Mouse (Mus musculus) myocyte (in vitro differentiated cells): ENCODE data around the gene Bcl2l1. TPM values are rescaled to one million over a fixed set of nuclear protein-coding genes. Genes with fewer than 3 reads are reported as not detected.

ENCODE experiments used
- H3K27me3 ChIP-seq: one replicate; pipeline ENCODE4 v1.6.1; 2011; ENCODE audit not compliant: control insufficient read depth, insufficient read depth, insufficient read length
- H3K36me3 ChIP-seq: one replicate; pipeline ENCODE4 v1.6.1; 2011; ENCODE audit not compliant: control insufficient read depth, insufficient read depth
- H3K4me2 ChIP-seq: one replicate; pipeline ENCODE4 v1.6.1; 2011; ENCODE audit warnings: low read depth, control low read depth
- H3K4me3 ChIP-seq: one replicate; pipeline ENCODE4 v1.5.1; 2011; ENCODE audit warnings: mild to moderate bottlenecking, control low read depth, moderate library complexity
- H3K79me2 ChIP-seq: one replicate; pipeline ENCODE4 v1.6.1; 2011; ENCODE audit not compliant: control insufficient read depth, insufficient read depth
- H3ac ChIP-seq: one replicate; pipeline ENCODE4 v1.6.1; 2011; ENCODE audit not compliant: control insufficient read depth, insufficient read length
- CEBPB ChIP-seq: IDR thresholded peaks from 2 replicates; pipeline ENCODE4 v1.6.1; 2011; ENCODE audit warnings: mild to moderate bottlenecking, moderate library complexity; ENCODE audit not compliant: poor library complexity, insufficient read depth, severe bottlenecking
- E2F4 ChIP-seq: IDR thresholded peaks from one replicate; pipeline ENCODE4 v1.6.1; 2011; ENCODE audit warnings: mild to moderate bottlenecking, control low read depth, moderate library complexity; ENCODE audit not compliant: insufficient read depth
- MAX ChIP-seq: IDR thresholded peaks from one replicate; pipeline ENCODE4 v1.6.1; 2011; ENCODE audit warnings: low read depth, mild to moderate bottlenecking, control low read depth
- MYOD1 ChIP-seq, 3 experiments: IDR thresholded peaks; one replicate each; pipeline ENCODE4 v1.6.1; 2011; ENCODE audit warnings: control low read depth in 2 of 3, low read depth in 2 of 3, mild to moderate bottlenecking in 2 of 3, moderate library complexity in 1 of 3; ENCODE audit not compliant: insufficient read length in 2 of 3, control insufficient read depth in 1 of 3
- MYOG ChIP-seq, 3 experiments: IDR thresholded peaks; one replicate each; pipeline ENCODE4 v1.6.1; 2011; ENCODE audit warnings: control low read depth in 2 of 3, low read depth in 2 of 3, mild to moderate bottlenecking in 2 of 3; ENCODE audit not compliant: insufficient read length in 2 of 3, control insufficient read depth in 1 of 3, insufficient read depth in 1 of 3
- POLR2A ChIP-seq: IDR thresholded peaks from one replicate; pipeline ENCODE4 v1.6.1; 2011; ENCODE audit warnings: low read depth, mild to moderate bottlenecking, control low read depth, moderate library complexity; ENCODE audit not compliant: insufficient read length
- POLR2AphosphoS2 ChIP-seq: IDR thresholded peaks from one replicate; pipeline ENCODE4 v1.6.1; 2011; ENCODE audit warnings: low read depth, control low read depth; ENCODE audit not compliant: insufficient read length
- REST ChIP-seq: IDR thresholded peaks from one replicate; pipeline ENCODE4 v1.6.1; 2011; ENCODE audit warnings: mild to moderate bottlenecking, control low read depth, moderate library complexity; ENCODE audit not compliant: insufficient read depth, insufficient read length
- SRF ChIP-seq: IDR thresholded peaks from one replicate; pipeline ENCODE4 v1.6.1; 2011; ENCODE audit warnings: low read depth; ENCODE audit not compliant: control insufficient read depth, insufficient read length
- TCF12 ChIP-seq: IDR thresholded peaks from one replicate; pipeline ENCODE4 v1.6.1; 2011; ENCODE audit warnings: mild to moderate bottlenecking, control low read depth; ENCODE audit not compliant: poor library complexity, insufficient read depth, severe bottlenecking
- TCF3 ChIP-seq: IDR thresholded peaks from one replicate; pipeline ENCODE4 v1.6.1; 2011; ENCODE audit warnings: low read depth, control low read depth; ENCODE audit not compliant: insufficient read length
- USF1 ChIP-seq: IDR thresholded peaks from one replicate; pipeline ENCODE4 v1.6.1; 2011; ENCODE audit warnings: low read depth, mild to moderate bottlenecking, control low read depth, moderate library complexity
- polyA plus RNA-seq: library from polyadenylated mRNA; unstranded; fragments of >200 nt; fragmentation: generic; extraction: Trizol; gene quantifications from one replicate; pipeline ENCODE4 v1.2.1, GENCODE M21; 2012; ENCODE audit warnings: missing spikeins

The Bcl2l1 gene
- polyA plus RNA-seq, 1 experiment: 57.0 TPM

- Histone ChIP-seq H3K4me2 (peak overlapping the region; percentile 54), H3K27me3 (no peaks in the 10 kb centered on the region), H3K79me2 (peaks cover 82% of the 10 kb centered on the region), H3K4me3 (no peak overlapping the region), H3K36me3 (peaks cover 4% of the 10 kb centered on the region), H3ac (no peak overlapping the region)
- no peak for TF ChIP-seq POLR2A
- no peak for TF ChIP-seq SRF
- TF ChIP-seq MAX: no peak
- no peak for TF ChIP-seq CEBPB
- TF ChIP-seq USF1: no peak
- TF ChIP-seq POLR2AphosphoS2: no peak
- peak; percentile 49 for TF ChIP-seq TCF12
- TF ChIP-seq TCF3: peak; percentile 79
- TF ChIP-seq REST: no peak
- no peak for TF ChIP-seq E2F4
- peak; percentile 6 to 98 (median 83) for TF ChIP-seq MYOD1 (IDR thresholded peaks at IDR 0.05; ENCODE audit: control insufficient read depth in 1 of 3, insufficient read length in 2 of 3, low read depth in 2 of 3)
- peak; percentile 74 to 99 (median 86) for TF ChIP-seq MYOG (IDR thresholded peaks at IDR 0.05; ENCODE audit: control insufficient read depth in 1 of 3, insufficient read depth in 1 of 3, insufficient read length in 2 of 3, low read depth in 2 of 3)
Measured at GRCm38 (mm10) chr2:152804408-152805110, 27.0 kb downstream of the Bcl2l1 start.

- Histone ChIP-seq H3K36me3 (peaks cover 4% of the 10 kb centered on the region), H3ac (no peak overlapping the region), H3K79me2 (peaks cover 82% of the 10 kb centered on the region), H3K4me3 (no peak overlapping the region), H3K4me2 (no peak overlapping the region), H3K27me3 (no peaks in the 10 kb centered on the region)
- TF ChIP-seq SRF (no peak), TCF12 (no peak), MYOG (IDR thresholded peaks at IDR 0.05; ENCODE audit: control insufficient read depth in 1 of 3, insufficient read depth in 1 of 3, insufficient read length in 2 of 3, low read depth in 2 of 3) (no peak), CEBPB (no peak), POLR2A (no peak), MYOD1 (IDR thresholded peaks at IDR 0.05; ENCODE audit: control insufficient read depth in 1 of 3, insufficient read length in 2 of 3, low read depth in 2 of 3) (no peak), MAX (no peak), E2F4 (no peak), POLR2AphosphoS2 (no peak), REST (no peak), USF1 (no peak), TCF3 (no peak)
Measured at GRCm38 (mm10) chr2:152803081-152803480, 28.4 kb downstream of the Bcl2l1 start.

GRCm38 (mm10) chr2:152802303-152802702 is 29.2 kb downstream of the Bcl2l1 start:
- TF ChIP-seq MYOG (IDR thresholded peaks at IDR 0.05; ENCODE audit: control insufficient read depth in 1 of 3, insufficient read depth in 1 of 3, insufficient read length in 2 of 3, low read depth in 2 of 3): no peak
- no peak for TF ChIP-seq USF1
- no peak for TF ChIP-seq E2F4
- no peak for TF ChIP-seq TCF12
- TF ChIP-seq TCF3: no peak
- TF ChIP-seq MYOD1 (IDR thresholded peaks at IDR 0.05; ENCODE audit: control insufficient read depth in 1 of 3, insufficient read length in 2 of 3, low read depth in 2 of 3): no peak
- TF ChIP-seq MAX: no peak
- TF ChIP-seq POLR2A: no peak
- no peak for TF ChIP-seq REST
- TF ChIP-seq CEBPB: no peak
- TF ChIP-seq POLR2AphosphoS2: no peak
- no peak for TF ChIP-seq SRF
- no peaks in the 10 kb centered on the region for H3K36me3 ChIP-seq
- peaks cover 80% of the 10 kb centered on the region for H3K79me2 ChIP-seq
- no peak overlapping the region for H3ac ChIP-seq
- no peak overlapping the region for H3K4me2 ChIP-seq
- no peak overlapping the region for H3K4me3 ChIP-seq
- no peaks in the 10 kb centered on the region for H3K27me3 ChIP-seq

GRCm38 (mm10) chr2:152800762-152801113 is 30.8 kb downstream of the Bcl2l1 start:
- Histone ChIP-seq H3K36me3 (no peaks in the 10 kb centered on the region), H3K79me2 (peaks cover 79% of the 10 kb centered on the region), H3K27me3 (no peaks in the 10 kb centered on the region), H3K4me3 (no peak overlapping the region), H3ac (no peak overlapping the region), H3K4me2 (no peak overlapping the region)
- no peak for TF ChIP-seq REST
- TF ChIP-seq E2F4: no peak
- no peak for TF ChIP-seq TCF3
- no peak for TF ChIP-seq POLR2AphosphoS2
- TF ChIP-seq MYOG (IDR thresholded peaks at IDR 0.05; ENCODE audit: control insufficient read depth in 1 of 3, insufficient read depth in 1 of 3, insufficient read length in 2 of 3, low read depth in 2 of 3): no peak
- no peak for TF ChIP-seq POLR2A
